Mouse (Mus musculus) limb, embryonic 14.5 days (tissue): ENCODE data around the gene Gm10842. TPM values are rescaled to one million over a fixed set of nuclear protein-coding genes. Genes with fewer than 3 reads are reported as not detected.
A peak's percentile ranks its signal among the peaks of the same experiment; 100 is the strongest.

Source experiments
- ATAC-seq: fragments of 200-750 bp; cut with Nextera tagmentation; 2 replicates; pipeline ENCODE4 v1.8.0; 2017; ENCODE audit warnings: low read depth, moderate number of reproducible peaks, moderate TSS enrichment; ENCODE audit not compliant: low FRiP score
- DNase-seq: peaks from one replicate; pipeline ENCODE4 v3.0.0-alpha.2; 2015; ENCODE audit warnings: low spot score
- H3K27ac ChIP-seq: fragments of 300-500 bp; sonication (generic); replicated peaks from 2 replicates; pipeline ENCODE4 v1.5.1; 2014; ENCODE audit warnings: low read depth, mild to moderate bottlenecking, low read length, moderate library complexity, mixed read lengths
- H3K27me3 ChIP-seq: fragments of 300-500 bp; sonication (generic); 2 replicates; pipeline ENCODE4 v1.6.1; 2014; ENCODE audit warnings: low read length, mixed read lengths; ENCODE audit not compliant: control insufficient read depth, insufficient read depth
- H3K36me3 ChIP-seq: fragments of 300-500 bp; sonication (generic); 2 replicates; pipeline ENCODE4 v1.6.1; 2014; ENCODE audit warnings: mild to moderate bottlenecking, low read length, moderate library complexity, mixed read lengths; ENCODE audit not compliant: control insufficient read depth, insufficient read depth
- H3K4me1 ChIP-seq: fragments of 300-500 bp; sonication (generic); 2 replicates; pipeline ENCODE4 v1.6.1; 2014; ENCODE audit warnings: antibody characterized with exemption, low read length, mixed read lengths; ENCODE audit not compliant: control insufficient read depth, insufficient read depth
- H3K4me2 ChIP-seq: fragments of 300-500 bp; sonication (generic); replicated peaks from 2 replicates; pipeline ENCODE4 v1.6.1; 2014; ENCODE audit warnings: low read depth, mild to moderate bottlenecking, low read length, moderate library complexity; ENCODE audit not compliant: severe bottlenecking
- H3K4me3 ChIP-seq: fragments of 300-500 bp; sonication (generic); replicated peaks from 2 replicates; pipeline ENCODE4 v1.5.1; 2014; ENCODE audit warnings: low read length
- H3K9ac ChIP-seq: fragments of 300-500 bp; sonication (generic); 2 replicates; pipeline ENCODE4 v1.6.1; 2014; ENCODE audit warnings: mild to moderate bottlenecking, low read depth, low read length, moderate library complexity; ENCODE audit not compliant: severe bottlenecking
- H3K9me3 ChIP-seq: fragments of 300-500 bp; sonication (generic); 2 replicates; pipeline ENCODE4 v1.6.1; 2016; ENCODE audit warnings: low read length; ENCODE audit not compliant: control insufficient read depth
- POLR2A ChIP-seq: fragments of 200-500 bp; IDR thresholded peaks from 2 replicates; pipeline ENCODE4 v1.8.0; 2012; ENCODE audit warnings: inconsistent platforms, mild to moderate bottlenecking, moderate library complexity, borderline replicate concordance; ENCODE audit not compliant: insufficient read depth, insufficient read length; ENCODE audit errors: extremely low read depth
- WGBS: fragments of 180-500 bp; shearing (Covaris S2); extraction: QIAGEN DNeasy Blood & Tissue Kit; methylation state at CpG from one replicate; pipeline ENCODE4 v1.1.7; 2014; 5-methylcytosine and 5-hydroxymethylcytosine counted together
- polyA plus RNA-seq, 2 experiments: library from polyadenylated mRNA; depleted of rRNA in 1 of 2; stranded (reverse) in 1 of 2; unstranded in 1 of 2; fragments of >200 nt; fragmentation: Nextera tagmentation in 1 of 2; extraction: Ambion mirVana in 1 of 2; gene quantifications; 2 replicates each; pipeline versions ENCODE4 v1.2.1 to v1.2.3; 2012 to 2014

The Gm10842 gene
- polyA plus RNA-seq, 2 experiments, result not detected

DNA sequence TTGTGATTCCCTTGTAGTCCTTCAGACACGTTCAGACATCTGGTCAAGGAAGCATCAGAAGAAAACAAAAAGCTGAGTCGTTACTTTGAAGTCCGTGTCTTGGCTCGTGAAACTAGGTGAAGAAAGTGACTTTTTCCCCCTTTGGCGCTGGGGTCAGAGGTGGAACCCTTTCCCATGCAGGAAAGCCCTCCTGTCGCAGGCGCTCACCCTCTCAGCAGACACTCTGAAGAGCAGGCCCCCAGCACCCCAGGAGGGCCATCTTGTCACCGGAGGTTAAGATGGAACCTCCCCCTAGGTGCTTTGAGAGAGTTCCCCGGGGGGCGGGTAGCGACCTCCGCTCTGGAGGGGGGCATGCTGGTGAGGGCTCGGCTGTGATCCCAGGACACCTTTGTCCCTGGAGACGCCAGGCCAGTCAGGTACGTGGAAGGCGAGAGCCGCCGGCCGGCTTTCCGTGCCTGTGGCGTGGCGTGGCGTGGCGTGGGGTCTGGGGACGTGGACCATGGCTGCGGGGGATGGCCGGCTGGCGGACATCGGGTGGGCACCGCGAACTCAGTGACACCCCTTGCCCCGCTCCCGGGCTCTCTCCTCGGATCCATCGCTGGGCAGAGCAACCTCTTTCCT is 33.9 kb downstream of the Gm10842 start:
- H3K4me1 ChIP-seq, result peaks cover 16% of the 10 kb centered on the region
- DNase-seq (no peak), ATAC-seq (peak; percentile 13; the same call in 1 of the 2 replicates)
- peak overlapping the region; percentile 99 for H3K9ac ChIP-seq
- no peaks in the 10 kb centered on the region for H3K9me3 ChIP-seq
- H3K27ac ChIP-seq, result peak overlapping the region; percentile 93
- TF ChIP-seq POLR2A, result no peak
- peak overlapping the region; percentile 94 for H3K4me3 ChIP-seq
- H3K27me3 ChIP-seq, result no peaks in the 10 kb centered on the region
- WGBS, result under 1% methylated on average over 24 of the region's 35 CpGs
- peaks cover 18% of the 10 kb centered on the region for H3K36me3 ChIP-seq
- peak overlapping the region; percentile 70 for H3K4me2 ChIP-seq

- WGBS, result 2% methylated on average over 29 of the region's 60 CpGs
- Histone ChIP-seq H3K4me2 (peak overlapping the region; percentile 70), H3K36me3 (peaks cover 23% of the 10 kb centered on the region), H3K4me1 (peaks cover 16% of the 10 kb centered on the region), H3K9me3 (no peaks in the 10 kb centered on the region), H3K27ac (peak overlapping the region; percentile 94), H3K4me3 (peak overlapping the region; percentile 94), H3K27me3 (no peaks in the 10 kb centered on the region), H3K9ac (peak overlapping the region; percentile 99)
- DNase-seq (peak; percentile 94), ATAC-seq (peak; percentile 97)
- peak; percentile 86 for TF ChIP-seq POLR2A
These were observed 34.5 kb downstream of the Gm10842 start for GRCm38 (mm10) chr11:105181126-105181637.

GRCm38 (mm10) chr11:105181689-105182460 is 35.2 kb downstream of the Gm10842 start:
- Histone ChIP-seq H3K36me3 (peaks cover 23% of the 10 kb centered on the region), H3K27me3 (no peaks in the 10 kb centered on the region), H3K9ac (peak overlapping the region; percentile 99), H3K27ac (peak overlapping the region; percentile 94), H3K4me2 (peak overlapping the region; percentile 66), H3K4me3 (peak overlapping the region; percentile 94), H3K4me1 (peaks cover 16% of the 10 kb centered on the region), H3K9me3 (no peaks in the 10 kb centered on the region)
- 9% methylated on average over 42 of the region's 89 CpGs for WGBS
- ATAC-seq, result peak; percentile 44
- DNase-seq, result no peak
- no peak for TF ChIP-seq POLR2A

DNA sequence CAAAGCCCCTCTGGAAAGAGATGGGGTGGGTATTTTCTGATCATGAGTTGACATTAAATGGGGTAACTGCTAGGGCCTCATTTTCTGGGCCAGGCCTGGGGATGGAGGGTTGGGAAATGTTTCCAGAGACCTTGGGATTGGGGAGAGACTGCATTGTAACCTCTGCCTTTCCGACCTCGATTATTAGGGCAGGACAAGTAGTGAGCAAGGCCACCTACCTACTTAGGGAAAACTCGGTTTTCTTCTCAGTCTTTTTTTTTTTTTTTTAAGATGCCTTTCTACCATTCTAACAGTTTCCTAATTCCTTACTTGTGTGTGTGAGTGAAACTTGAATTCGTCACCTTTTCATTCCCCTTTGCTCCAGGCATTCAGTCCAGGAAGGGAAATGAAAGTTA is 35.8 kb downstream of the Gm10842 start:
- Histone ChIP-seq H3K27ac (peak overlapping the region; percentile 94), H3K4me1 (peaks cover 16% of the 10 kb centered on the region), H3K9me3 (no peaks in the 10 kb centered on the region), H3K9ac (peak overlapping the region; percentile 99), H3K4me2 (peak overlapping the region; percentile 66), H3K36me3 (peaks cover 23% of the 10 kb centered on the region), H3K4me3 (peak overlapping the region; percentile 94), H3K27me3 (no peaks in the 10 kb centered on the region)
- no peak for TF ChIP-seq POLR2A
- DNase-seq, result no peak
- WGBS, result 3% methylated on average over 4 of the region's 4 CpGs
- no peak for ATAC-seq

DNA sequence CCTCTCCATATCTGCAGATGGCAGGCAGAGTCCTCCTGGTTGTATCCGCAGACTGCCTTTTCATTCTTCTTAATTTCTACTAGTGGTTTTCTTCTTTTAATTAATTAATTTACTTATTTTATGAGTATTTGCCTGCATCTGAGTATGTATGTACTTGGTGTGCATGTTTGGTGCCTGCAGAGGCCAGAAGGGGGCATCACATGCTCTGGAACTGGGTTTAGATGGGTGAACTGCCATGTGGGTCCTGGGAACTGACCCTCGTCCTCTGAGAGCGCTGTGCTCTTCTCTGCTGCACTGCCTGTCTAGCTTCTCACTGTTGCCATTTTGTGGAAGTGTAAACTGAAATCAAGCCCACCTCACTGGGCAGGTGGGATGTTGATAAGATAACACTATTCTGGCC is 38.0 kb downstream of the Gm10842 start:
- no peak overlapping the region for H3K27ac ChIP-seq
- ATAC-seq (no peak), DNase-seq (no peak)
- H3K36me3 ChIP-seq, result peaks cover 27% of the 10 kb centered on the region
- no peaks in the 10 kb centered on the region for H3K9me3 ChIP-seq
- no peak overlapping the region for H3K4me2 ChIP-seq
- 90% methylated on average over 3 of the region's 3 CpGs for WGBS
- TF ChIP-seq POLR2A, result no peak
- no peaks in the 10 kb centered on the region for H3K27me3 ChIP-seq
- no peak overlapping the region for H3K9ac ChIP-seq
- H3K4me1 ChIP-seq, result peaks cover 13% of the 10 kb centered on the region
- H3K4me3 ChIP-seq, result no peak overlapping the region
